Mouse (Mus musculus) thymus, adult 2 months (tissue): Measurements from ENCODE around the gene Josd1. TPM values are rescaled to one million over a fixed set of nuclear protein-coding genes. Genes with fewer than 3 reads are reported as not detected.

Source experiments
- DNase-seq: peaks from one replicate; pipeline ENCODE4 v3.0.0; 2021
- H3K27ac ChIP-seq: fragments of 200-500 bp; 2 replicates; pipeline ENCODE4 v1.5.1; 2012; ENCODE audit warnings: low read length, control low read depth; ENCODE audit not compliant: control insufficient read depth, insufficient read depth
- H3K27me3 ChIP-seq: fragments of 200-500 bp; 2 replicates; pipeline ENCODE4 v1.6.1; 2012; ENCODE audit warnings: mild to moderate bottlenecking, low read length, moderate library complexity, mixed read lengths; ENCODE audit not compliant: control insufficient read depth, insufficient read depth
- H3K36me3 ChIP-seq: fragments of 200-500 bp; 2 replicates; pipeline ENCODE4 v1.6.1; 2012; ENCODE audit warnings: mild to moderate bottlenecking, low read length, moderate library complexity; ENCODE audit not compliant: control insufficient read depth, insufficient read depth
- H3K4me1 ChIP-seq: fragments of 200-500 bp; replicated peaks from 2 replicates; pipeline ENCODE4 v1.6.1; 2012; ENCODE audit warnings: low read length; ENCODE audit not compliant: control insufficient read depth, insufficient read depth
- H3K4me3 ChIP-seq: fragments of 200-500 bp; 2 replicates; pipeline ENCODE4 v1.5.1; 2012; ENCODE audit warnings: mild to moderate bottlenecking, low read length, control low read depth, moderate library complexity; ENCODE audit not compliant: control insufficient read depth, insufficient read depth
- CTCF ChIP-seq: fragments of 200-500 bp; IDR thresholded peaks from 2 replicates; pipeline ENCODE4 v1.5.1; 2012; ENCODE audit warnings: mild to moderate bottlenecking, control low read depth, low read length, moderate library complexity, borderline replicate concordance; ENCODE audit not compliant: control insufficient read depth, poor library complexity, insufficient read depth; ENCODE audit errors: extremely low read depth
- POLR2A ChIP-seq: fragments of 200-500 bp; IDR thresholded peaks from 2 replicates; pipeline ENCODE4 v1.6.1; 2012; ENCODE audit warnings: mild to moderate bottlenecking, low read length, control low read depth, moderate library complexity; ENCODE audit not compliant: control insufficient read depth, poor library complexity, insufficient read depth; ENCODE audit errors: extremely low read depth
- WGBS: fragments of 180-500 bp; shearing (Covaris S2); methylation state at CpG from one replicate; pipeline ENCODE4 v1.1.7; 2018; 5-methylcytosine and 5-hydroxymethylcytosine counted together
- polyA plus RNA-seq: library from polyadenylated mRNA; depleted of rRNA; stranded (reverse); fragments of >200 nt; gene quantifications from 2 replicates; pipeline ENCODE4 v1.2.3, GENCODE M21; 2012

Josd1 gene
- polyA plus RNA-seq, 1 experiment: 23.8 TPM

GRCm38 (mm10) chr15:79727840-79728239, 40.1 kb upstream of the Josd1 start:
- Histone ChIP-seq H3K36me3 (peaks cover 83% of the 10 kb centered on the region), H3K27me3 (no peaks in the 10 kb centered on the region), H3K4me1 (peaks cover 11% of the 10 kb centered on the region), H3K27ac (no peak overlapping the region), H3K4me3 (no peak overlapping the region)
- DNase-seq: no peak
- TF ChIP-seq POLR2A (no peak), CTCF (no peak)
- whole genome bisulfite sequencing: 98% methylated on average over 6 of the region's 6 CpGs

- peaks cover 11% of the 10 kb centered on the region for H3K4me1 ChIP-seq
- H3K36me3 ChIP-seq: peaks cover 62% of the 10 kb centered on the region
- no peak overlapping the region for H3K4me3 ChIP-seq
- TF ChIP-seq POLR2A (no peak), CTCF (no peak)
- H3K27ac ChIP-seq: no peak overlapping the region
- DNase-seq: no peak
- WGBS: 92% methylated on average over 11 of the region's 11 CpGs
- no peaks in the 10 kb centered on the region for H3K27me3 ChIP-seq
Observed at GRCm38 (mm10) chr15:79725190-79725789, 37.6 kb upstream of the Josd1 start.

- Histone ChIP-seq H3K36me3 (peaks cover 58% of the 10 kb centered on the region), H3K27me3 (no peaks in the 10 kb centered on the region), H3K4me3 (no peak overlapping the region), H3K27ac (no peak overlapping the region), H3K4me1 (peaks cover 2% of the 10 kb centered on the region)
- peak; percentile 65; the same call in 1 of the 2 replicates for TF ChIP-seq CTCF
- TF ChIP-seq POLR2A: no peak
- 35% methylated on average over 1 of the region's 1 CpGs for WGBS
- DNase-seq: peak; percentile 45
Observed at GRCm38 (mm10) chr15:79723439-79723838, 35.7 kb upstream of the Josd1 start.

DNA sequence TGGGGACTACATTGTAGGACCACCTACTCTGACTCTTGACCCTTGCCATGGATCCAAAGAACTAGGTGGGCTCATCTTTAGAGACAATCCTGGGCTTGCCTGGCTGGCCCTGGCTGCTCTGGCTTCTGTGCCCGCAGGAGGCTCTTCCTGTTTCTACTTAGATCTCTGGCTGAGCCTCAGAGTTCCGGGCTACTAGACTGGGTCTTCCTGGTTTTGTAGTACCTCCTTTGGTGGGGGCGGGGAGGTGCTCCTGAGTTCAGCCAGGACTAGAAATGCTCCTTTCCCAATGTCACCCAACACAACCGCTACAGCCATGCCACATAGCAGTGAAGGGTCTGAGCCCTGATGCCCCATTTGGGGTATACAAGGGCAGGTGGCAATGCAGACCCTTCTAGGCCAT, 33.1 kb upstream of the Josd1 start:
- Histone ChIP-seq H3K4me3 (no peak overlapping the region), H3K27me3 (no peaks in the 10 kb centered on the region), H3K4me1 (no peaks in the 10 kb centered on the region; the same call in 1 of the 2 replicates), H3K27ac (no peak overlapping the region), H3K36me3 (peaks cover 59% of the 10 kb centered on the region)
- WGBS: 78% methylated on average over 4 of the region's 4 CpGs
- TF ChIP-seq POLR2A: no peak
- TF ChIP-seq CTCF: no peak
- no peak for DNase-seq

GRCm38 (mm10) chr15:79720267-79720666, 32.5 kb upstream of the Josd1 start:
- no peaks in the 10 kb centered on the region for H3K27me3 ChIP-seq
- 94% methylated on average over 8 of the region's 8 CpGs for WGBS

DNA sequence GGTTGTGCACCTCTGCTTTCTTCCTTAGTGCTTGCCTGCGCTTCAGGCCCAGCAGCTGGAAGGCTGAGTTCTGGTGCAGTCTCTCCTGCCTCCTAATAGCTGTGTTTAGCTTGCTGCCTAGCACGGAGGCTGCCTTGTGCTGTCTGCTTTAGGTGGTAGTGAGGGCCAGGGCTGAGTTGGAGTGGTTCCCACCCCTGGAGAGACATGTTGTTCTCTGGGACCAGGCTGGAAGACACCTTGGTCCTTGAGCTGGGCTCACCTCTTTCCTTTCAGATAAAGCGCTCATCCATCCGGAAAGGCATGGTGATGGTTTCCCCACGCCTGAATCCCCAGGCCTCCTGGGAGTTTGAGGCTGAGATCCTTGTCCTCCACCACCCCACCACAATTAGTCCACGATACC, 29.0 kb upstream of the Josd1 start:
- Histone ChIP-seq H3K4me1 (no peaks in the 10 kb centered on the region), H3K27me3 (no peaks in the 10 kb centered on the region), H3K4me3 (no peak overlapping the region), H3K27ac (no peak overlapping the region), H3K36me3 (peaks cover 72% of the 10 kb centered on the region)
- TF ChIP-seq POLR2A (no peak), CTCF (no peak)
- WGBS: 98% methylated on average over 6 of the region's 6 CpGs
- DNase-seq: no peak

More at GRCm38 (mm10) chr15:79720267-79720666, 32.5 kb upstream of the Josd1 start:
- Histone ChIP-seq H3K27ac (no peak overlapping the region), H3K36me3 (peaks cover 59% of the 10 kb centered on the region), H3K4me1 (no peaks in the 10 kb centered on the region; the same call in 1 of the 2 replicates), H3K4me3 (no peak overlapping the region)
- DNase-seq: no peak
- TF ChIP-seq CTCF (no peak), POLR2A (no peak)
